Mouse (Mus musculus): ENCODE results near the gene Fam228b.

- TF ChIP-seq ZC3H11A (IDR thresholded peaks at IDR 0.05; ENCODE audit: borderline replicate concordance, low read depth, low read length) (no peak), HCFC1 (IDR thresholded peaks at IDR 0.05; ENCODE audit: borderline replicate concordance, insufficient read depth, low read length) (no peak), ZNF384 (IDR thresholded peaks at IDR 0.05; ENCODE audit: low read depth, low read length) (no peak), CHD2 (IDR thresholded peaks at IDR 0.05; ENCODE audit: low read depth, low read length) (no peak)
Observed at GRCm38 (mm10) chr12:4775588-4775949, 6.5 kb upstream of the Fam228b start.

Measured in ES-E14 (cell line).